Mouse (Mus musculus): ENCODE results near the gene Tsfm. TPM values are rescaled to one million over a fixed set of nuclear protein-coding genes. Genes with fewer than 3 reads are reported as not detected.

The Tsfm gene
- 37.7 and 38.4 TPM in 2 replicates for polyA plus RNA-seq (2015; fragmentation: Nextera tagmentation; extraction: Ambion mirVana)

- H3K36me3 ChIP-seq (replicated peaks; ENCODE audit: insufficient read depth, low read length): peaks cover 14% of the 10 kb centered on the region; the same call in 1 of the 2 replicates
- peak; percentile 94 for DNase-seq
- H3K4me1 ChIP-seq (ENCODE audit: insufficient read depth): 0 out of 2 replicates have a peak, but pooled peaks cover 4% of the 10 kb centered on the region
- ATAC-seq: peak; percentile 92
- TF ChIP-seq CTCF (IDR thresholded peaks at IDR 0.05; ENCODE audit: low read depth): peak; percentile 99
- TF ChIP-seq EP300 (IDR thresholded peaks at IDR 0.05; ENCODE audit: low read depth): no peak
- H3K9ac ChIP-seq (replicated peaks): peak within 1 kb of the TSS; percentile 73
- 5% methylated on average over 56 of the region's 56 CpGs for WGBS (ENCODE audit: insufficient replicate concordance)
- peak within 1 kb of the TSS; percentile 85 for H3K4me2 ChIP-seq (ENCODE audit: low read depth, low read length)
- H3K9me3 ChIP-seq (ENCODE audit: low read length): no peaks in the 10 kb centered on the region
- no peaks in the 10 kb centered on the region for H3K27me3 ChIP-seq (ENCODE audit: insufficient read depth, low read length)
- H3K27ac ChIP-seq (ENCODE audit: low read depth): peak within 1 kb of the TSS; percentile 30; the same call in 1 of the 2 replicates
- peak within 1 kb of the TSS; percentile 72 for H3K4me3 ChIP-seq (ENCODE audit: low read depth, low read length)
Observed at GRCm38 (mm10) chr10:127030336-127031296, at the start of gene Tsfm. Gene Tsfm (minus strand): TSS chr10:127030840.

DNA sequence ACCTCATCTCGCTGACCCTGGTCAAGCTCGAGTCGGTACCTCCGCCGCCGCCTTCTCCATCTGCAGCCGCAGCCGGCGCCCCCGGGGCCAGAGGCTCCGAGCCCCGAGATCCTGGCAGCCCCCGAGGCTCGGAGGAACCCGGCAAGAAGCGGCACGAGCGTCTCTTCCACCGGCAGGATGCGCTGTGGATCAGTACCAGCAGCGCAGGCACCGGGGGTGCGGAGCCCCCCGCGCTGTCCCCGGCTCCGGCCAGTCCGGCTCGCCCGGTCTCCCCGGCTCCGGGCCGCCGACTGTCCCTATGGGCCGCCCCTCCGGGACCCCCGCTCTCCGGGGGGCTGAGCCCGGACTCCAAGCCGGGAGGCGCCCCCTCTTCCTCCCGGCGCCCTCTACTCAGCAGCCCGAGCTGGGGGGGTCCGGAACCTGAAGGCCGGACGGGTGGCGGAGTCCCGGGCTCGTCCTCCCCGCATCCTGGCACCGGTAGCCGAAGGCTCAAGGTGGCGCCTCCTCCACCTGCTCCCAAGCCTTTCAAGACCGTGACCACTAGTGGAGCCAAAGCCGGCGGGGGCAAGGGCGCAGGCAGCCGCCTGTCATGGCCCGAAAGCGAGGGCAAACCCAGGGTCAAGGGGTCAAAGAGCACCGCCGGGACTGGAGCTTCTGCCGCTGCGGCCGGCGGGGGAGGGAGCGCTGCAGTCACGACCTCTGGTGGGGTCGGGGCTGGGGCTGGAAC, 49.2 kb upstream of the Tsfm start:
- Histone ChIP-seq H3K4me1 (ENCODE audit: insufficient read depth) (peaks cover 37% of the 10 kb centered on the region), H3K4me3 (ENCODE audit: low read depth, low read length) (peak overlapping the region; percentile 36), H3K27ac (ENCODE audit: low read depth) (no peak overlapping the region), H3K36me3 (replicated peaks; ENCODE audit: insufficient read depth, low read length) (no peaks in the 10 kb centered on the region), H3K27me3 (ENCODE audit: insufficient read depth, low read length) (peaks cover 21% of the 10 kb centered on the region; the same call in 1 of the 2 replicates), H3K9me3 (ENCODE audit: low read length) (no peaks in the 10 kb centered on the region), H3K4me2 (ENCODE audit: low read depth, low read length) (peak overlapping the region; percentile 69), H3K9ac (replicated peaks) (no peak overlapping the region)
- TF ChIP-seq EP300 (IDR thresholded peaks at IDR 0.05; ENCODE audit: low read depth): no peak
- 59% methylated on average over 62 of the region's 70 CpGs for WGBS (ENCODE audit: insufficient replicate concordance)
- ATAC-seq (peak; percentile 14; the same call in 1 of the 2 replicates), DNase-seq (no peak)

DNA sequence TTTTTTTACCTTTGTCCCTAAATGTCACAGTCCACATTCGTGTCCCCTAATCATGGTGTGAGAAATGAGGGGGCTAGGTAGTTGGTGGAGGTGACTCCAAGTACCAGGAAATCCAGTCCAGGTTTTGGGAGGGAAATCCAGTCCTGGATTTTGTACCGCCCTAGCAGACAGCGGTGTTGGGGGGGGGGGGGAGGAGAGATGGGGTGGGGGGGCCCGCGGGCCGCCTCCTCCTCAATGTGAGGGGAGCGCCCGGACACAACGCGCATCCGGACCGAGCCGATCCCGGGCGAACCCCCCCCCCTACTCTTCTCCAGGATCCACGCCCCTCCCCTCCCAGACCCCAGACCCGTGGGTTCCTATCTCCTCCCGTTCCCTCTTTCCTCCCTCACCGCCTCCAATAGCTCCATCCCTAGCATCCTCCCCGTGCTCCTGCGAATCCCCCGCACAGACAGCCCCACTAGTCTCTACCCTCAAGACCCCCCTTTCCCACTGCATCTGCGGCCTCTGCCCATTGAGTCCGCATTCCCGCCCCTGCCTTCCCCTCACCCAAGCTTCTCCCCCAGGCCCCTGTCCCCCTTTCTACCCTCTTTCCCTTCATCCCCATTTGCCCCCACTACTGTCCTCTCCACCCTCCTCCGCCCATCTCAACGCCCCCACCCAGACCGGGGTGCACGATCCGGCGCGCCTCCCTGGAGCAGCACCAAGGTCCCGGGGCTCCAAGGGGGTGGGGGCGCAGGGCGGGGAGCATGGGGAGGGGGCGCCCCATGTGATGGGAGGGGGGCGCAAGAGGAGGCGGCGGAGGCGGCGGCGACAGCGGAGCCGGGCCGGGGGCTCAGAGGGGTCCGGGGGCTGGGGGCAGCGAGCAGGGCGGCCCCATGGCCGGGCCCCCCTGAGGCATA, 48.3 kb upstream of the Tsfm start:
- WGBS (ENCODE audit: insufficient replicate concordance): 28% methylated on average over 43 of the region's 49 CpGs
- Histone ChIP-seq H3K27ac (ENCODE audit: low read depth) (no peak overlapping the region), H3K9ac (replicated peaks) (no peak overlapping the region), H3K36me3 (replicated peaks; ENCODE audit: insufficient read depth, low read length) (no peaks in the 10 kb centered on the region), H3K27me3 (ENCODE audit: insufficient read depth, low read length) (peaks cover 21% of the 10 kb centered on the region; the same call in 1 of the 2 replicates), H3K4me1 (ENCODE audit: insufficient read depth) (peaks cover 37% of the 10 kb centered on the region), H3K9me3 (ENCODE audit: low read length) (no peaks in the 10 kb centered on the region), H3K4me3 (ENCODE audit: low read depth, low read length) (peak overlapping the region; percentile 36), H3K4me2 (ENCODE audit: low read depth, low read length) (peak overlapping the region; percentile 69)
- no peak for TF ChIP-seq CTCF (IDR thresholded peaks at IDR 0.05; ENCODE audit: low read depth)
- no peak for TF ChIP-seq EP300 (IDR thresholded peaks at IDR 0.05; ENCODE audit: low read depth)
- no peak for DNase-seq
- no peak for ATAC-seq

DNA sequence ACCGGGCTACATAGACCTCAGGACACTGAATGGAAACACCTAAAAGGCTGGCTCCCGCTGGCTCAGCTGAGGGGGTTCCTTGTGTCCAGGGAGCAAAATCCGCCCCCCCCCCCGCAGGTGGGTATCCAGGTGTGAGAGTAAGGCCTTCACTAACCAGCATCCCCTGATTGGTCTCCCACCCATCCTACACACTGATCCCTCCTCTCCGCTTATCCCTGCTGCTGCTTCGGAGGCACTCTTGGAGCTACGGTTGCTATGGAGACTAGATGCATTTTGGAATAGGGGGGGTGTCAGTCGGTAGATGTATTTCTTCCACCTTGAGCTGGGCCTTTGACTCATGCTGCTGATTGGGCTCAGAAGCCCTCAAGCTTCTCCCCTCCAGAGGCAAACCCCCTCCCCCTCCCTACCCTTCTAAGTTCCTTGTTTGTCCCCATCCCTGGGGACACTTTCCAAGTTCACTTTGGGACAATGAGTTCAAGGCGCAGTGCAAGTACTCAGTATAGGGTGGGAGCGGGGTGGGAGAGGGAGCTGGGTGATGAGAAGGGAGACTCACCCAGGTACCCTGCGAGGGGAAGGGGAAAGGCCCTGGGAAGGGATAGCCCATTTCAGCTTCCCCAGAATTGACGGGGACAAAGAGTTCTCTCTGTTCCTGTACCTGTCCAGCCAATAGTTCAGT, 47.5 kb upstream of the Tsfm start:
- ATAC-seq (no peak), DNase-seq (no peak)
- Histone ChIP-seq H3K4me2 (ENCODE audit: low read depth, low read length) (peak overlapping the region; percentile 69), H3K36me3 (replicated peaks; ENCODE audit: insufficient read depth, low read length) (no peaks in the 10 kb centered on the region), H3K4me1 (ENCODE audit: insufficient read depth) (peaks cover 37% of the 10 kb centered on the region), H3K4me3 (ENCODE audit: low read depth, low read length) (peak overlapping the region; percentile 36; the same call in 1 of the 2 replicates), H3K27me3 (ENCODE audit: insufficient read depth, low read length) (peaks cover 21% of the 10 kb centered on the region; the same call in 1 of the 2 replicates), H3K27ac (ENCODE audit: low read depth) (no peak overlapping the region), H3K9ac (replicated peaks) (no peak overlapping the region), H3K9me3 (ENCODE audit: low read length) (no peaks in the 10 kb centered on the region)
- TF ChIP-seq CTCF (IDR thresholded peaks at IDR 0.05; ENCODE audit: low read depth) (no peak), EP300 (IDR thresholded peaks at IDR 0.05; ENCODE audit: low read depth) (no peak)
- WGBS (ENCODE audit: insufficient replicate concordance): 43% methylated on average over 12 of the region's 12 CpGs

GRCm38 (mm10) chr10:127077515-127077914, 46.9 kb upstream of the Tsfm start:
- Histone ChIP-seq H3K4me2 (ENCODE audit: low read depth, low read length) (no peak overlapping the region), H3K27me3 (ENCODE audit: insufficient read depth, low read length) (peaks cover 21% of the 10 kb centered on the region; the same call in 1 of the 2 replicates), H3K36me3 (replicated peaks; ENCODE audit: insufficient read depth, low read length) (no peaks in the 10 kb centered on the region), H3K9me3 (ENCODE audit: low read length) (no peaks in the 10 kb centered on the region), H3K9ac (replicated peaks) (no peak overlapping the region; the same call in 1 of the 2 replicates), H3K27ac (ENCODE audit: low read depth) (no peak overlapping the region), H3K4me1 (ENCODE audit: insufficient read depth) (peaks cover 33% of the 10 kb centered on the region), H3K4me3 (ENCODE audit: low read depth, low read length) (no peak overlapping the region)
- no peak for TF ChIP-seq CTCF (IDR thresholded peaks at IDR 0.05; ENCODE audit: low read depth)
- no peak for TF ChIP-seq EP300 (IDR thresholded peaks at IDR 0.05; ENCODE audit: low read depth)
- ATAC-seq (no peak), DNase-seq (no peak)
- WGBS (ENCODE audit: insufficient replicate concordance): 68% methylated on average over 10 of the region's 10 CpGs
